Mouse (Mus musculus) layer of hippocampus, postnatal 14 days (tissue): ENCODE measurements around the gene Cox8c. TPM values are rescaled to one million over a fixed set of nuclear protein-coding genes. Genes with fewer than 3 reads are reported as not detected.

ENCODE experiments used
- total RNA-seq, 2 experiments: library from RNA; stranded (reverse); gene quantifications; 2 replicates each; pipeline ENCODE4 v1.2.3; 2021

Cox8c gene
- total RNA-seq, 2 experiments from 2014 or later, result not detected

Other genes with a start within 250 kb of the Cox8c start
- 10 to 100 TPM; 57.8 to 67.6 TPM for gene Itpk1, start 194.4 kb upstream of the Cox8c start, total RNA-seq
- gene Moap1, start 155.7 kb upstream of the Cox8c start, total RNA-seq, result 10 to 100 TPM; 31.0 TPM
- 1 to 10 TPM; 4.9 to 5.3 TPM for gene Tmem251, start 155.6 kb upstream of the Cox8c start, total RNA-seq
- gene Gm28051, start 141.6 kb upstream of the Cox8c start, total RNA-seq, result not detected
- gene Gon7, start 141.5 kb upstream of the Cox8c start, total RNA-seq, result 10 to 100 TPM; 12.7 to 13.3 TPM
- gene Ubr7, start 141.3 kb upstream of the Cox8c start, total RNA-seq, result 10 to 100 TPM; 30.9 to 31.4 TPM
- 10 to 100 TPM; 16.7 to 18.7 TPM for gene Gm20604, start 140.6 kb upstream of the Cox8c start, total RNA-seq
- gene Btbd7, start 20.8 kb upstream of the Cox8c start, total RNA-seq, result 10 to 100 TPM; 18.0 to 20.5 TPM
- gene Unc79, start 49.5 kb downstream of the Cox8c start, total RNA-seq, result 10 to 100 TPM; 43.3 to 47.2 TPM